Comparison of ENCODE assay signal across 11 mouse cellular contexts in genomic region chr6:28516618-28517017, GRCm38 (mm10).
"Had no signal": no experiment of that assay in that cellular context is flagged by ENCODE, and none has a peak within 500 bp of the region (broad histone marks: within the 10 kb centered on the region; RNA-seq: fewer than 3 reads in every experiment).

No protein-coding gene starts in this region.

- H3K27ac ChIP-seq: kidney, postnatal 0 days; limb, embryonic 13.5 days; liver, embryonic 14.5 days; neural tube, embryonic 13.5 days; stomach, postnatal 0 days had no signal

- DNase-seq: kidney, adult 8-10 months; kidney, postnatal 36 days; left cerebral cortex, postnatal 4 days; right cerebral cortex, adult 18-20 months; right cerebral cortex, postnatal 25 days; thymus, postnatal 4 days had no signal

- H3K4me2 ChIP-seq: limb, embryonic 13.5 days; neural tube, embryonic 13.5 days had no signal

- H3K9ac ChIP-seq: limb, embryonic 13.5 days; liver, embryonic 14.5 days; neural tube, embryonic 13.5 days had no signal

- H3K27me3 ChIP-seq: limb, embryonic 13.5 days; neural tube, embryonic 13.5 days had no signal

- H3K9me3 ChIP-seq: limb, embryonic 13.5 days; neural tube, embryonic 13.5 days had no signal

- H3K4me3 ChIP-seq: limb, embryonic 13.5 days; neural tube, embryonic 13.5 days had no signal

- H3K4me1 ChIP-seq: limb, embryonic 13.5 days; neural tube, embryonic 13.5 days had no signal
